Mouse (Mus musculus): ENCODE data around the gene Eci3. TPM values are rescaled to one million over a fixed set of nuclear protein-coding genes. Genes with fewer than 3 reads are reported as not detected.
A peak's percentile ranks its signal among the peaks of the same experiment; 100 is the strongest.
"Not testable (repeated sequence)": the region's sequence is repeated elsewhere in the genome, so short reads cannot be mapped to it uniquely, and the experiment has no call there.

Eci3 gene
- 1 to 10 TPM in 1 of 2 experiments, under 1 TPM in 1; 0.71 to 1.2 TPM for total RNA-seq (2021)
- long read RNA-seq, experiment 1: 0 reads
- long read RNA-seq, experiment 2: 0 reads

DNA sequence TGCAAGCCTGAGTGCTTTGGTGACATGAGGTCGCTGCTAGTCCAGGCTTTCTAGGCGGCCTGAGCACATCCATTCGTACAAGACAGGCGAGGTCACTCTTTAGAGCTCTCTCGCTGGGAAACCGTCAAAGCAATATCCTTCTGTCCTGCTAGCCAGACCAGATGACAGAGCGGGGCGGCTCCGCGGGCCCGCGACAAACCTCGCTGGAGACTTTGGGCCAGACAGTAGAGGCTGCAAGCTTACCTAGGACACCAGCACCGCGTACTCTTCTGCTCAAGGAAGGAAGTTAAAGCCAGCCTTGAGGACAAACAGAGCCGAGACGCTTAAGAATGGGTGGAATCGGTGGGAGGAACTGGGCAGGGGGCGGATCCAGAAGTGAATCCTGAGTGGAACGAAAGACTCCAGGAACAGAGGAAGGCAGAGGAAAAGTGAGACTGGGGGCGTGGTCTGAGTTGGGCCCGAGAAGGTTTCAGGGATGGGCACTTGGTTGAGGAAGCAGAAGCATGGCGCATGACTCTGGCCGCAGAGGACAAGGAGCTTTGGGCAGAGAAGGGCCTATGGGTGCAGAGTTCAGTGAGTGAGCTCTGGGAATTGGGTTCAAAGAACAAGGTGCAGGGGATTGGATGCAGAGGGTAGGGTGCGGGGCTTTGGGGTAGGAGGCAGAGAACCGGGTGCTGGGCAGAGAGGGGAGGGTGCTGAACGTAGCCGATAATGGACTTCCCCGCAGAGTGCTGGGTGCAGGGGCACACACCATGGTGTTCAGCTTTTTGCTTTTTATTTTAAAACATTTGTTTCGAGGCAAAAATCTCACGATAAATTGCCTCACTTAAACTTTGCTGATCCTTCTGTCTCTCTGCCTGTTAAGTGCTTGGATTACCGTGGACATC lies at the start of gene Eci3:
Eci3 (minus strand) TSS at position 300 of the 887 bp plus-strand sequence.
- DNase-seq: peak; percentile 30
- intact Hi-C loops (cut with DNase I; ENCODE audit: low total_unique reads): no loop called here

DNA sequence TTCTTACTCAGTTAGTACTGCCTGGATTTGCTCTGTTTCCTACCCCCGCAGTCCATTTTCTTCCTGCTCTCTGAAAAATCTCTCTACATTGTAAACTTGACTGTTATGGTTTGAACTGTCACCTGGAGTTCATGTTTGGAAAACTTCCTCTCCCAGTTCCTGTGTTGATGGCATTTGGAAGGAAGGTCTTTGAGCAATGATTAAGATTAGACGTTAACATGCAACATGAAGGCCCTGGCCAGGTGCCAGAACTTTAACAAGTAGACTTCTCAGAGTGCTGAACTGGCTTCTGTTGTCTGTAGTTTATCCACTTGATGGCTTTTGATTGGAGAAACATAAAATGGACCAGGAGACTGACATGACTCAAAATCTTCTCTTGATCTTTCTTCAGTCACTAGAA lies 32.3 kb upstream of the Eci3 start:
- intact Hi-C loops (cut with DNase I; ENCODE audit: low total_unique reads): no loop called here
- DNase-seq: peak; percentile 5

DNA sequence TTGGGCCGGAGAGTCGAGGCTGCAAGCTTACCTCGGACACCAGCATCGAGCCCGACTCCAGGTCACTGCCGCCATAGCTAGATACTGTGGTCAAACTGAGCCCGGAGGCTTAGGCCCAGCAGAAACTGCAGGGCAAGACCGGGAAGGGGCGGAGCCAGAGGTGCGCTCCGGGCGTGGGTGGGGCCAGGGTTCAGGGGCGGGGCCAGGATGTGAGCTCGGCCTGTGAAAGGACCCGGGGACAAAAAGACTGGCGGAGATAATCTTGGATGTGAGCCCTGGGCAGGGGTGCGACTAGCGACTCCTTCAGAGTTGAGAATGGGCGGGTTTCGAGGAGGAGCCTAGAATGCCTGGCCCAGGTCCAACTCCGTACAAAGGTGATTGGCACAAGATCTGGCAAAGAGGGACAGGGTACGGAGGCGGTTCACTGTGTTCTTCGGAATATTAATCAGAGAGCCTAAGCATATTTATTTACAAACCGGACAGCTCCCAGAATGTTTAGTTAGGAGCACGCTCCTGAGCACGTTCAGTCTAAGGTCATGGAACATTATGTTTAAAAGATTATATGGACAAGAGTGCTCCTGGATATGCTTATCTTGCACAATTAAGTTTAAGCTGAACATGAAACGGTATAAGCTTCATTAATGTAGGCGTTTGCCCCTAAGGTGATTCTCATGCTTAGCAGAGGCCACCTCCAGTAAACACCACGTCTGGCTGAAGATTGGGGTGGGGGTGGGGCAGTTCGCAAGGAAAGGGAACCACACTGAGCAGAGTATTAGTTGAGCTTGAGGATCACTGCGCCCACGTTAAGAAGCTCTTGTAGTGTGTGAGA lies 30.6 kb upstream of the Eci3 start:
- intact Hi-C loops (cut with DNase I; ENCODE audit: low total_unique reads): no loop called here
- peak; percentile 96 for DNase-seq

DNA sequence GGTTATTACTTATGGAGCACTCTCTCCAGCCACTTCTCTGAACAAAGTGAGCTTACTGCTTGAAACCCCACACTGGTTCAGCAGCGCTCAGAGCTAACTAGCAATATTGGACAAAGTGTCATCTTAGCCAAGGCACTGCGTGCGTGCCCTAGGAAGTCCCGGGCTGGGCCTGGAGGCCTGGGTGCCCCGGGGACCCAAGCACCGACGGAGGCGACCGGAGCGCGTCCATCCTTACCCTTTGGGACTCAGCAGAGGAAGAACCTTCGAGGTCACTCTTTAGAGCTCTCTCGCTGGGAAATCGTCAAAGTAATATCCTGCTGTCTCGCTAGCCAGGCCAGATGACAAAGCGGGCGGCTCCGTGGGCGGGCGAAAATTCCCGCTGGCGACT lies 30.0 kb upstream of the Eci3 start:
- intact Hi-C loops (cut with DNase I; ENCODE audit: low total_unique reads): no loop called here
- no peak for DNase-seq

DNA sequence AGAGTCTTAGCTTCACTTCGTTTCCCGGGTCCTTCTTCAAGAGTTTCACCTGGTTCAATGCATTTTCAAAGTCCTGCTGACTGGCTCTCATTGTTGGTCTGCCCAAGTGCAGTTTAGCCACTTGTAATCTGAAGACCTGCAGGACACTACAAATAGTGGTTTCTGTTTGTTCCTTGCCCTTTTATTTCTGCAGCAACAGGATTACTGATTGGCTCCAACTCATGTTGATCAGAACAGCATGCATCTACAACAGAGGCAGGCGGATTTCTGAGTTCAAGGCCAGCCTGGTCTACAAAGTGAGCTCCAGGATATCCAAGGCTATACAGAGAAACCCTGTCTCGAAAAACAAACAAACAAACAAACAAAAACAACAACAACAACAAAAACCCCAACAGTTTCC lies 29.5 kb upstream of the Eci3 start:
- intact Hi-C loops (cut with DNase I; ENCODE audit: low total_unique reads): no loop called here
- DNase-seq: no peak

GRCm38 (mm10) chr13:34991581-34992273 lies 28.1 kb upstream of the Eci3 start:
- no peak for DNase-seq
- intact Hi-C loops (cut with DNase I; ENCODE audit: low total_unique reads): no loop called here

DNA sequence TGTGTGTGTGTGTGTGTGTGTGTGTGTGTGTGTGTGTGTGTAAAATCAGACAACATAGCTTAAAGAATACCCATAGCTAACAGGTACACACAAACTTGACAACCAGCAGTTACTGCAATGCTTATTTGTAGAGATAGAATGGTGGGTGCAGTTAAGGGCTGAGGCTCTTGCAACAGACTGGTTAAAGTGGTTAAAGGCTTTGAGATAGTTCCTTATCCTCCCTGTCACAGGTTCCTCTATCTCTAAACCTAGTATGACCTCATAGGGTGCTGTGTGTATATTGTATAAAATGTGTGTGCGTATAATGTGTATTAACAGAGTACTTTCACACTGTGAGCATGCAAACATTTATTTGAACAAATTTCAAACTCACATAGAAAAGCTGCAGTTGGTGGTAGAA lies 19.9 kb upstream of the Eci3 start:
- intact Hi-C loops (cut with DNase I; ENCODE audit: low total_unique reads); DNase-seq: not testable (repeated sequence)

DNA sequence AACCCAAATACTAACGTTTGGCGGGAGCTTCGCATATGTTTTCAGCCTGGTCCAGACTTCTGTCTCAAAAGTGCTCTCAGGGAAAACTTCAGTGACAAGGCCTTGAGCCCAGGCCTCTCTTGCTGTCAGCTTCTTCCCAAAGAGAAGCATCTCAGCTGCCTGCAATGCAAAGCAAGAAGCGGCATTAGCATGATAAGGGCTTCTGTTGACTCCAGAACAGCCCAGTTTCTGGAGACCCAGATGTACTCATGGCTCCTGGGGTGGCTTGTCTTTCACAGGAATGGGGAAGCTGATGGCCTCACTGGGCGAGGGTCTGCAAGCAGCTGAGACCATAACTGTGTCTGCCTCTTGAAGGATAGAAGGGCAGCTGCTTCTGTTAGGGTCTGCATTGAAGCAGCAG lies 15.0 kb upstream of the Eci3 start:
- not testable (repeated sequence) for DNase-seq
- intact Hi-C loops (cut with DNase I; ENCODE audit: low total_unique reads): loop anchor here (10.0 kb wide), 1 partner anchor 46 kb away; the partner anchor contains the start of gene Eci2

- DNase-seq: no peak
- intact Hi-C loops (cut with DNase I; ENCODE audit: low total_unique reads): loop anchor here (10.0 kb wide), 1 partner anchor 47 kb away; the partner anchor contains the start of gene Eci2
Observed at GRCm38 (mm10) chr13:34977410-34977809, 13.8 kb upstream of the Eci3 start.

GRCm38 (mm10) chr13:34976116-34976515 lies 12.5 kb upstream of the Eci3 start:
- intact Hi-C loops (cut with DNase I; ENCODE audit: low total_unique reads): loop anchor here (10.0 kb wide), 1 partner anchor 49 kb away; the partner anchor contains the start of gene Eci2
- no peak for DNase-seq

- no peak for DNase-seq
- intact Hi-C loops (cut with DNase I; ENCODE audit: low total_unique reads): loop anchor here (10.0 kb wide), 1 partner anchor 51 kb away; the partner anchor contains the start of gene Eci2
Observed at GRCm38 (mm10) chr13:34973770-34974169, 10.2 kb upstream of the Eci3 start.

GRCm38 (mm10) chr13:34973149-34973548 lies 9.5 kb upstream of the Eci3 start:
- intact Hi-C loops (cut with DNase I; ENCODE audit: low total_unique reads): loop anchor here (10.0 kb wide), 1 partner anchor 52 kb away; the partner anchor contains the start of gene Eci2

GRCm38 (mm10) chr13:34972456-34972855 lies 8.8 kb upstream of the Eci3 start:
- not testable (repeated sequence) for DNase-seq
- intact Hi-C loops (cut with DNase I; ENCODE audit: low total_unique reads): loop anchor here (10.0 kb wide), 1 partner anchor 52 kb away; the partner anchor contains the start of gene Eci2

More at GRCm38 (mm10) chr13:34973149-34973548, 9.5 kb upstream of the Eci3 start:
- DNase-seq: no peak

GRCm38 (mm10) chr13:34965647-34966046 lies 2.0 kb upstream of the Eci3 start:
- DNase-seq; intact Hi-C loops (cut with DNase I; ENCODE audit: low total_unique reads): not testable (repeated sequence)

- no peak for DNase-seq
- intact Hi-C loops (cut with DNase I; ENCODE audit: low total_unique reads): no loop called here
Observed at GRCm38 (mm10) chr13:34964866-34965265, 1.3 kb upstream of the Eci3 start.

- intact Hi-C loops (cut with DNase I; ENCODE audit: low total_unique reads): no loop called here
- DNase-seq: no peak
Observed at GRCm38 (mm10) chr13:34964419-34964818, 809 bp upstream of the Eci3 start.

DNA sequence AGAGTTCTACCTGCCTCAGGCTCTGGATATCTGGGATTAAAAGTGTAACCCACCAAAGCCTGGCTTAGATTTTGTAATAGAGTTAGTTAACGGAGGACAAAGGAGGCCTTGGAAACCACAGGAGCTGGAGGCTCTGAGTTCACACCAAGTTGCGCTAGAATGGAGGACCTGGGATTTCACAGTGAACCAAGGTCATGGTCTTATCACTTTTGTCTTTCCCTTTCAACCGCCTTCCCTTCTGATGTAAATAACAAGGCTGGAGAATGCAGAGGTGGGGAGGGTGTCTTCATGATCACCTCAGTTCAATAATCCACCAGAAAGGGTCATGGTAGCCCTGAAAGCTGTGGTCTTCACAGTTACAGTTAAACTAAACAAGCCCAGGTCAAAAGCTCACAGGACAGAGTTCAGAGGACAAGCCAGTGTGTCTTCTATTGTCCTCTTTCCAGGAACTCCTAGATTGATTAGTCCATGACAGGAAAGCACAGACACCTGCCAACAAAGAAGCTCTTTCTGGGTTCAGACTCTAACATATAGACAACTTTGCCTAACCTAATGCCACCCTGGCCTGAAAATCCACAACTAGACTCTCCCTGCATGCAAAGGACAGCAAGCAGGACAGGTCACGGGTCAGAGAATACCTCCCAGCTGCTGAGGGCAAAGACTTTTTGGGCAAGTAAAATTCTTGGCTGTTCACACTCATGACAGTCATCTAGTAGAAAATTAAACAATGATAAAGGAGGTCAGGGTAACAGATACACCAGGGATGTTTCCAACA lies 2.4 kb downstream of the Eci3 start:
- intact Hi-C loops (cut with DNase I; ENCODE audit: low total_unique reads): no loop called here

GRCm38 (mm10) chr13:34958158-34958557 lies 5.5 kb downstream of the Eci3 start:
- DNase-seq; intact Hi-C loops (cut with DNase I; ENCODE audit: low total_unique reads): not testable (repeated sequence)

More for the DNA sequence above, 2.4 kb downstream of the Eci3 start:
- no peak for DNase-seq
